Comparison of ENCODE assay signal across 9 mouse cellular contexts in the genomic region with DNA sequence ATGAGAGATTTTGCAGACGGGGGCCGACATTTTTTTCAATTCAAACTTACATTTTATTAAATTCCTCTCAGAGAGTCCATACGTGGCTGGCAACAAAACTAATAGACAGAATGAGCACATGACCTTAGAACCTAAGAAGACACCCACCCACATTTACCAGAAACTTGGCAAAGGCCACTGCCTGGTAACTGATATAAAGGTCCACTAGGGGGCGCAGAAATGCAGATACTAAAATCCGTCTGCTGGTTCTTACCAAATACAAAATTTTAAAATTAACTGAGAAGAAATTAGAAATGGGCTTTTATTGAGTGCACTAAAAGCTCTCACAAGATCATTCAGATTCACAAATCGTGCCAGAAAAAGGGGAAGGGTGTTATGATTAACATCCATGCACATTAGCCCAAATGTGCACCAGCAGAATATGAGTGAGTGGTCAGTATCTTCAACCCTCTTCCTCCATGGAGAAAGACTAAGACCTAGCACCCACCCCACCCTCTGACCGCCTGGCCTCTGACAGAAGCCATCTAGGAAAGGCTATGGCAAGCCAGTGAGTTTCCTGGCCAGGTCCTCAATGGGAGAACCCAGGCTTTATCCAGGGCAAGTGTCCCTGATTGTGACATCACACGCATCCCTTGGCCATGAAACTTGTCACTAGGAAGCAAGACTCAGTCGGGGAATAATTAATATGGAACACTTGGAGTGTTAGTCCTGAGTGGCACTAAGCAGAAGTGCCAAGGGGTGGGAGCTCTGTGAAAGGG.
DNase-seq lines count a peak whose midpoint lies in the region; ATAC-seq and TF ChIP-seq lines count a peak whose summit lies in the region.
"Had no signal": no experiment of that assay in that cellular context is flagged by ENCODE, and none has a peak within 500 bp of the region (broad histone marks: within the 10 kb centered on the region; RNA-seq: fewer than 3 reads in every experiment).

No protein-coding gene starts in this region.

- ATAC-seq in heart, embryonic 12.5 days (ENCODE audit: insufficient number of reproducible peaks, low FRiP score) = no peak
- ATAC-seq in intestine, postnatal 0 days = no peak
- ATAC-seq in megakaryocyte-erythroid progenitor cell, adult 5-6 weeks (replicated peaks; ENCODE audit: low FRiP score, low TSS enrichment, poor library complexity, severe bottlenecking) = peak; percentile 57; the same call in 1 of the 2 replicates

- TF ChIP-seq EP300 in heart, adult 2 months (IDR thresholded peaks at IDR 0.05; ENCODE audit: insufficient read depth, low read depth, low read length) = no peak

- TF ChIP-seq POLR2A in heart, adult 2 months (IDR thresholded peaks at IDR 0.05; ENCODE audit: insufficient read depth, low read depth, low read length) = no peak
- TF ChIP-seq POLR2A in cortical plate, adult 2 months (IDR thresholded peaks at IDR 0.05; ENCODE audit: extremely low read depth, insufficient read depth, low read length) = no peak

- peak in 1 of 2 experiments; percentile 41 for DNase-seq in heart, adult 2 months
- DNase-seq in right cerebral cortex, adult 2 months (ENCODE audit: low spot score in 2 of 2) = peak; percentile 46 to 61
- DNase-seq in right cerebral cortex, postnatal 36 days (ENCODE audit: low spot score in 2 of 2) = no peak
- DNase-seq in ovary, postnatal 36 days (ENCODE audit: low spot score) = no peak

- WGBS in heart, adult 2 months = 44% methylated on average over 9 of the region's 9 CpGs
- WGBS in heart, embryonic 12.5 days = 47% methylated on average over 9 of the region's 9 CpGs
- WGBS in intestine, postnatal 0 days = 53% methylated on average over 9 of the region's 9 CpGs

- no peak overlapping the region for H3K27ac ChIP-seq in heart, adult 2 months
- H3K27ac ChIP-seq in heart, embryonic 12.5 days (ENCODE audit: poor library complexity, severe bottlenecking) = no peak overlapping the region
- no peak overlapping the region for H3K27ac ChIP-seq in cortical plate, adult 2 months (ENCODE audit: insufficient read depth, low read length)
- no peak overlapping the region for H3K27ac ChIP-seq in intestine, postnatal 0 days (ENCODE audit: low read depth, low read length)

- intact Hi-C loops in heart, adult 2 months (cut with DNase I) = loop anchor here (1.0 to 5.0 kb wide), 3 partner anchors 39 to 112 kb away; a partner anchor contains a TSS

- no peaks in the 10 kb centered on the region for H3K27me3 ChIP-seq in heart, adult 2 months (ENCODE audit: control insufficient read depth, insufficient read depth, low read length)
- H3K27me3 ChIP-seq in heart, embryonic 12.5 days (replicated peaks) = no peaks in the 10 kb centered on the region
- no peaks in the 10 kb centered on the region for H3K27me3 ChIP-seq in intestine, postnatal 0 days (replicated peaks; ENCODE audit: control insufficient read depth, insufficient read depth, low read length)

- no peaks in the 10 kb centered on the region; the same call in none of the 2 replicates for H3K79me2 ChIP-seq in heart, adult 2 months (replicated peaks; ENCODE audit: control insufficient read depth, insufficient read depth, low read length)

- no peak overlapping the region for H3K9ac ChIP-seq in heart, adult 2 months (ENCODE audit: low read depth, low read length)
- H3K9ac ChIP-seq in heart, embryonic 12.5 days = no peak overlapping the region
- H3K9ac ChIP-seq in intestine, postnatal 0 days (ENCODE audit: low read depth, low read length) = no peak overlapping the region

- H3K4me1 ChIP-seq in heart, adult 2 months (ENCODE audit: control insufficient read depth, insufficient read depth, low read length) = peaks cover 2% of the 10 kb centered on the region; the same call in 1 of the 2 replicates
- H3K4me1 ChIP-seq in heart, embryonic 12.5 days (replicated peaks) = peaks cover 9% of the 10 kb centered on the region; the same call in 1 of the 2 replicates
- H3K4me1 ChIP-seq in cortical plate, adult 2 months (ENCODE audit: control insufficient read depth, insufficient read depth, low read length) = no peaks in the 10 kb centered on the region
- H3K4me1 ChIP-seq in intestine, postnatal 0 days (replicated peaks; ENCODE audit: control insufficient read depth, insufficient read depth, low read length) = peaks cover 8% of the 10 kb centered on the region; the same call in 1 of the 2 replicates

- H3K9me3 ChIP-seq in heart, embryonic 12.5 days (replicated peaks) = peaks cover 5% of the 10 kb centered on the region; the same call in 1 of the 2 replicates
- no peaks in the 10 kb centered on the region for H3K9me3 ChIP-seq in intestine, postnatal 0 days (ENCODE audit: control insufficient read depth)

- no peaks in the 10 kb centered on the region for H3K36me3 ChIP-seq in heart, adult 2 months (ENCODE audit: control insufficient read depth, insufficient read depth, low read length)
- peaks cover 4% of the 10 kb centered on the region for H3K36me3 ChIP-seq in heart, embryonic 12.5 days
- no peaks in the 10 kb centered on the region; the same call in 1 of the 2 replicates for H3K36me3 ChIP-seq in intestine, postnatal 0 days (ENCODE audit: control insufficient read depth, insufficient read depth)

- H3K4me2 ChIP-seq in heart, embryonic 12.5 days = no peak overlapping the region
- no peak overlapping the region for H3K4me2 ChIP-seq in intestine, postnatal 0 days (replicated peaks; ENCODE audit: low read depth)

- H3K4me3 ChIP-seq in heart, adult 2 months = no peak overlapping the region
- H3K4me3 ChIP-seq in heart, embryonic 12.5 days = no peak overlapping the region
- no peak overlapping the region for H3K4me3 ChIP-seq in cortical plate, adult 2 months (ENCODE audit: insufficient read depth, low read length)
- H3K4me3 ChIP-seq in intestine, postnatal 0 days (ENCODE audit: low read depth, low read length) = no peak overlapping the region
- H3K4me3 ChIP-seq: myocyte had no signal

- TF ChIP-seq CTCF in heart, adult 2 months (IDR thresholded peaks at IDR 0.05) = peak; percentile 89
- TF ChIP-seq CTCF in cortical plate, adult 2 months (IDR thresholded peaks at IDR 0.05; ENCODE audit: extremely low read depth, insufficient read depth, low read length) = peak; percentile 53; the same call in 1 of the 2 replicates
- peak; percentile 78 for TF ChIP-seq CTCF in intestine, postnatal 0 days (IDR thresholded peaks at IDR 0.05; ENCODE audit: low read depth)

Comparison
In these comparisons a context has a peak if more than half of its experiments do, and no peak if none do; other contexts are left out.
1. DNase-seq: peak in right cerebral cortex, adult 2 months (2 of 2); none in right cerebral cortex, postnatal 36 days (0 of 2) and ovary, postnatal 36 days (single experiment).
2. Peak in every context shown above with its lines, with median percentiles within 50 percentile points of each other: CTCF ChIP-seq.